Mouse (Mus musculus) kidney, adult 2 months (tissue): ENCODE measurements around the gene Sppl2c.

Experiments used
- CTCF ChIP-seq: fragments of 200-500 bp; conservative IDR thresholded peaks from 2 replicates; pipeline ENCODE4 v1.5.1; 2011; ENCODE audit warnings: low read depth, mild to moderate bottlenecking, control low read depth, low read length, moderate library complexity, mixed read lengths; ENCODE audit not compliant: insufficient read depth, insufficient read length
- POLR2A ChIP-seq: fragments of 200-500 bp; IDR thresholded peaks from one replicate; pipeline ENCODE4 v1.6.1; 2011; ENCODE audit warnings: low read depth, low read length, control low read depth

- no peak for TF ChIP-seq POLR2A
- TF ChIP-seq CTCF, result no peak
Measured at GRCm38 (mm10) chr11:104209041-104209440, 22.9 kb downstream of the Sppl2c start.
